Mouse (Mus musculus): ENCODE data around the gene Carmil3. TPM values are rescaled to one million over a fixed set of nuclear protein-coding genes. Genes with fewer than 3 reads are reported as not detected.
A peak's percentile ranks its signal among the peaks of the same experiment; 100 is the strongest.

The Carmil3 gene
- total and polyA plus RNA-seq, 3 experiments = 1.9 to 6.0 (median 2.3) TPM

DNA sequence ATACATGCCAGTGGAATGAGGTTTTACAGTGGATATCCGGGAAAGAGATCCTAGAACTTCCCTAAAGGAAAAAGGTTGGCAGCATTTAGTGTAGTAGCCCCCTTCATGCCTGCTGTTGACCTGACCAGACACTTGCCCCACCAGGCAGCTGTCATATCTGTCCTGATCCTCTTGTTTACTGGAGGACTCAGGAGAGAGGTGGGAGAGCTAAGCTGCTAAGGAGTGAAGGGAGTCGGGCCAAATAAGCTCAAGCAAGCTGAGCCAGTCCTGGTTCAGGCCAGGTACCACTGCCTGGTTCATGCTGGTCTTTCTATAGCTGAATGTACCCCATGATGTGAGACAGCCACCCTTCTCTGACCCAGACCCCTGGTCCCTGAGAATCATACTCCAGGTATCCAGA is 36.2 kb downstream of the Carmil3 start:
- peaks cover 18% of the 10 kb centered on the region for H3K27me3 ChIP-seq (replicated peaks)
- TF ChIP-seq IRF4 (IDR thresholded peaks at IDR 0.05; ENCODE audit: low read depth, low read length) (no peak), POLR2AphosphoS2 (IDR thresholded peaks at IDR 0.05; ENCODE audit: low read depth, low read length) (no peak), EP300 (IDR thresholded peaks at IDR 0.05; ENCODE audit: low read length) (no peak), SIN3A (IDR thresholded peaks at IDR 0.05; ENCODE audit: low read length) (no peak), ZKSCAN1 (IDR thresholded peaks at IDR 0.05; ENCODE audit: borderline replicate concordance, low read depth, low read length) (no peak), GABPA (IDR thresholded peaks at IDR 0.05; ENCODE audit: insufficient replicate concordance, low read depth, low read length) (no peak), POLR2A (IDR thresholded peaks at IDR 0.05; ENCODE audit: low read depth, low read length) (no peak), NRF1 (IDR thresholded peaks at IDR 0.05; ENCODE audit: low read depth, low read length) (no peak), CHD1 (IDR thresholded peaks at IDR 0.05; ENCODE audit: low read depth, low read length) (no peak), PAX5 (IDR thresholded peaks at IDR 0.05; ENCODE audit: low read length) (no peak), MEF2A (IDR thresholded peaks at IDR 0.05; ENCODE audit: borderline replicate concordance, low read depth, low read length) (no peak), NELFE (IDR thresholded peaks at IDR 0.05; ENCODE audit: low read depth, low read length) (no peak), UBTF (IDR thresholded peaks at IDR 0.05; ENCODE audit: low read depth, low read length) (no peak), RAD21 (IDR thresholded peaks at IDR 0.05; ENCODE audit: low read depth, low read length) (no peak), RCOR1 (conservative IDR thresholded peaks at IDR 0.05; ENCODE audit: low read depth, low read length) (no peak), MYC (IDR thresholded peaks at IDR 0.05; ENCODE audit: low read depth, low read length) (no peak), ZC3H11A (IDR thresholded peaks at IDR 0.05; ENCODE audit: low read depth, low read length) (no peak), ZMIZ1 (IDR thresholded peaks at IDR 0.05; ENCODE audit: low read depth, low read length) (no peak), MAFK (IDR thresholded peaks at IDR 0.05; ENCODE audit: insufficient replicate concordance, low read length) (no peak), SMC3 (IDR thresholded peaks at IDR 0.05; ENCODE audit: low read depth, low read length) (no peak)
- H3K4me1 ChIP-seq (ENCODE audit: control insufficient read depth in 1 of 2, insufficient read depth in 2 of 2) = peaks cover 3 to 13% of the 10 kb centered on the region in 2 experiments; a peak in 2 of 4 replicates
- H3K9me3 ChIP-seq (replicated peaks; ENCODE audit: low read length) = no peaks in the 10 kb centered on the region
- in situ Hi-C loops (cut with MboI; ENCODE audit: low pct_ligation_motif_present, low pct_unique_long_range_greater_than_20kb, low sequenced_read_pairs) = no loop called here
- H3K9ac ChIP-seq (ENCODE audit: insufficient read depth, low read depth) = 0 out of 2 replicates have a peak overlapping the region, but pooled peaks have one; percentile 26
- H3K36me3 ChIP-seq (replicated peaks in 1 of 2; ENCODE audit: control insufficient read depth in 1 of 2, insufficient read depth in 1 of 2, low read length in 1 of 2) = no peaks in the 10 kb centered on the region
- peak overlapping the region; percentile 10 for H3K4me2 ChIP-seq (ENCODE audit: insufficient read depth, low read depth, poor library complexity, severe bottlenecking)
- no peak overlapping the region for H3K27ac ChIP-seq (ENCODE audit: insufficient read depth, low read depth)
- DNase-seq (ENCODE audit: extremely low read depth) = no peak
- no peak overlapping the region for H3K4me3 ChIP-seq (replicated peaks in 1 of 3; ENCODE audit: low read depth in 2 of 3, low read length in 2 of 3, poor library complexity in 1 of 3)
- no peaks in the 10 kb centered on the region for H3K79me2 ChIP-seq (replicated peaks; ENCODE audit: control insufficient read depth, extremely low read depth, insufficient read depth, poor library complexity, severe bottlenecking)
- dilution Hi-C loops (cut with MboI; ENCODE audit: extremely low pct_ligation_motif_present, extremely low pct_unique_long_range_greater_than_20kb, low sequenced_read_pairs) = no loop called here

DNA sequence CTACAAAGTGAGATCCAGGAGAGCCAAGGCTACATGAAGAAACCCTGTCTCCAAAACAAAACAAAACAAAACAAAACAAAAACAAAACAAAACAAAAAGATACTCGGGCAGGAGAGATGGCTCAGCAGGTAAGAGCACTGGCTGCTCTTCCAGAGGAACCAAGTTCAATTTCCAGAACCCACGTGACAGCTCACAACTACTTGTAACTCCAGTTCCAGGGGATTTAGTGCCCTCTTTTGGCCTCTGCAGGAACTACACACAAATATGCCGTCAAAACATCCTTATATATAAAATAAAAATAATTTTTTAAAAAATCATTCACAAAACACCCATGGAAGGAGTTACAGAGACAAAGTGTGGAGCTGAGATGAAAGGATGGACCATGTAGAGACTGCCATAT is 37.5 kb downstream of the Carmil3 start:
- H3K4me2 ChIP-seq (ENCODE audit: insufficient read depth, low read depth, poor library complexity, severe bottlenecking) = no peak overlapping the region
- dilution Hi-C loops (cut with MboI; ENCODE audit: extremely low pct_ligation_motif_present, extremely low pct_unique_long_range_greater_than_20kb, low sequenced_read_pairs) = no loop called here

More for the DNA sequence above, 37.5 kb downstream of the Carmil3 start:
- H3K36me3 ChIP-seq (replicated peaks in 1 of 2; ENCODE audit: control insufficient read depth in 1 of 2, insufficient read depth in 1 of 2, low read length in 1 of 2) = no peaks in the 10 kb centered on the region
- no peaks in the 10 kb centered on the region for H3K9me3 ChIP-seq (replicated peaks; ENCODE audit: low read length)
- H3K4me3 ChIP-seq (replicated peaks in 1 of 3; ENCODE audit: low read depth in 2 of 3, low read length in 2 of 3, poor library complexity in 1 of 3) = no peak overlapping the region
- peaks cover 7% of the 10 kb centered on the region for H3K27me3 ChIP-seq (replicated peaks)
- peaks cover 3 to 13% of the 10 kb centered on the region in 2 experiments; a peak in 2 of 4 replicates for H3K4me1 ChIP-seq (ENCODE audit: control insufficient read depth in 1 of 2, insufficient read depth in 2 of 2)
- H3K79me2 ChIP-seq (replicated peaks; ENCODE audit: control insufficient read depth, extremely low read depth, insufficient read depth, poor library complexity, severe bottlenecking) = no peaks in the 10 kb centered on the region
- in situ Hi-C loops (cut with MboI; ENCODE audit: low pct_ligation_motif_present, low pct_unique_long_range_greater_than_20kb, low sequenced_read_pairs) = no loop called here
- no peak overlapping the region for H3K9ac ChIP-seq (ENCODE audit: insufficient read depth, low read depth)
- no peak overlapping the region for H3K27ac ChIP-seq (ENCODE audit: insufficient read depth, low read depth)
- peak; percentile 75 for DNase-seq (ENCODE audit: extremely low read depth)
- TF ChIP-seq CTCF (conservative IDR thresholded peaks at IDR 0.05 in 1 of 2, IDR thresholded peaks at IDR 0.05 in 1 of 2; ENCODE audit: low read depth in 2 of 2, low read length in 2 of 2) (peak; percentile 49 to 83; a peak in 3 of 4 replicates), BHLHE40 (IDR thresholded peaks at IDR 0.05; ENCODE audit: low read depth, low read length) (peak; percentile 58), NELFE (IDR thresholded peaks at IDR 0.05; ENCODE audit: low read depth, low read length) (no peak), MYC (IDR thresholded peaks at IDR 0.05; ENCODE audit: low read depth, low read length) (peak; percentile 79), USF1 (IDR thresholded peaks at IDR 0.05; ENCODE audit: low read depth, low read length) (peak; percentile 83), SIN3A (IDR thresholded peaks at IDR 0.05; ENCODE audit: low read length) (no peak), ZC3H11A (IDR thresholded peaks at IDR 0.05; ENCODE audit: low read depth, low read length) (0 out of 2 replicates have a peak, but pooled peaks have one; percentile 3), SMC3 (IDR thresholded peaks at IDR 0.05; ENCODE audit: low read depth, low read length) (peak; percentile 67), PAX5 (IDR thresholded peaks at IDR 0.05; ENCODE audit: low read length) (no peak), RAD21 (IDR thresholded peaks at IDR 0.05; ENCODE audit: low read depth, low read length) (peak; percentile 78), ZMIZ1 (IDR thresholded peaks at IDR 0.05; ENCODE audit: low read depth, low read length) (no peak), HCFC1 (IDR thresholded peaks at IDR 0.05; ENCODE audit: low read depth, low read length) (no peak), USF2 (conservative IDR thresholded peaks at IDR 0.05; ENCODE audit: low read depth, low read length) (peak; percentile 79), MEF2A (IDR thresholded peaks at IDR 0.05; ENCODE audit: borderline replicate concordance, low read depth, low read length) (no peak)

All from CH12.LX (cell line).